Mouse (Mus musculus) testis, adult 2 months (tissue): ENCODE measurements around the gene Gm9837.

Experiments used
- CTCF ChIP-seq: fragments of 200-500 bp; IDR thresholded peaks from 2 replicates; pipeline ENCODE4 v1.5.1; 2012; ENCODE audit warnings: low read depth, mild to moderate bottlenecking, inconsistent platforms, low read length, moderate library complexity; ENCODE audit not compliant: control insufficient read depth, insufficient read depth, insufficient replicate concordance
- POLR2A ChIP-seq: fragments of 200-500 bp; IDR thresholded peaks from 2 replicates; pipeline ENCODE4 v1.6.1; 2012; ENCODE audit warnings: low read depth, mild to moderate bottlenecking, inconsistent platforms, low read length, moderate library complexity; ENCODE audit not compliant: control insufficient read depth

DNA sequence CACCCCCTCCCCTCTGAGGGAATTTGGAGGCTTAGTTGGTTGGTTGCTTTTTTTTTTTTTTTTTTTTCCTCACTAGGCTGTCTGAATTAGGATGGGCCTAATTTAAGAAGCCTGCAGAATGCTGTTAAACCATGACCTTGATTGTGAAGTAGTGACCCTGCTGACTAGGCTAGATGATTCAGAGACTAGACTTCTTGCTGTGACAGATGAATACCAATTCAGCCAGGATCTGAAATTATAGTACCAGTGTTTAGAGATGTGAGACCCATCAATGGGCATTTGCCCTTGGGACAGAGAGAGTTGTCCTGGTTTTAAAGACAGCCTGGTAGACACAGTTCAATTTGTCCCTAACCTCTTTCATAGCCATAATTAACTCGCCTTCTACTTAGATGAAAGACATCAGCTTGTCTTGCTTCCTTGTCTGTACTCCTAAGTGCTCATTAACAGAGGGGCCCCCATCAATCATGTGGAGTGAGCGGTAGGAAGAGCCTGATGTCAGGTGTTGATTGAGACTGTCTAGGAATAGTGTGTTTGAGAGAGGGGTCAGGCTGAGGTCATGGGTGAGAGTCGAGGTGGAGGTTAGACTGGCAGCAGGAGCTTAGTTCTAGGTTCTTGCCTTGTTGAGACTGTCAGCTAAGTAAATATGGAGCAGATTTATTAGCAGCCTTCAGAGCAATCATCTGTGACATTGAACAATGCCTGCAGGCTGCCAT is 23.1 kb upstream of the Gm9837 start:
- no peak for TF ChIP-seq CTCF
- no peak for TF ChIP-seq POLR2A
